8 mouse cellular contexts compared by ENCODE assay signal in genomic region chr6:82119322-82120162, GRCm38 (mm10).
DNase-seq lines count a peak whose midpoint lies in the region; ATAC-seq lines count a peak whose summit lies in the region.

No protein-coding gene starts in this region.

- no peak overlapping the region for H3K4me3 ChIP-seq in hindbrain, embryonic 13.5 days
- peak overlapping the region; percentile 40 for H3K4me3 ChIP-seq in lung, embryonic 16.5 days (ENCODE audit: low read length)

- ATAC-seq in hindbrain, embryonic 13.5 days (ENCODE audit: low FRiP score), result peak; percentile 80
- peak; percentile 93 for ATAC-seq in lung, embryonic 16.5 days (ENCODE audit: low read depth)

- no peaks in the 10 kb centered on the region for H3K36me3 ChIP-seq in hindbrain, embryonic 13.5 days
- H3K36me3 ChIP-seq in lung, embryonic 16.5 days (ENCODE audit: control insufficient read depth, insufficient read depth, low read length), result no peaks in the 10 kb centered on the region

- 0 out of 2 replicates have a peak, but pooled peaks cover 5% of the 10 kb centered on the region for H3K27me3 ChIP-seq in hindbrain, embryonic 13.5 days
- H3K27me3 ChIP-seq in lung, embryonic 16.5 days (ENCODE audit: control insufficient read depth, insufficient read depth, low read depth, low read length), result no peaks in the 10 kb centered on the region

- H3K4me2 ChIP-seq in hindbrain, embryonic 13.5 days, result peak overlapping the region; percentile 38
- H3K4me2 ChIP-seq in lung, embryonic 16.5 days (ENCODE audit: low read depth, low read length), result peak overlapping the region; percentile 49

- no peak overlapping the region for H3K27ac ChIP-seq in hindbrain, embryonic 13.5 days
- no peak overlapping the region for H3K27ac ChIP-seq in lung, embryonic 16.5 days (ENCODE audit: low read length)

- 25% methylated on average over 16 of the region's 16 CpGs for WGBS in hindbrain, embryonic 13.5 days
- 16% methylated on average over 16 of the region's 16 CpGs for WGBS in lung, embryonic 16.5 days

- DNase-seq in NIH3T3 (ENCODE audit: low read depth), result peak; percentile 81
- DNase-seq in cerebellum, adult 9-10 months, result peak; percentile 26
- peak; percentile 15 to 48 for DNase-seq in frontal cortex, postnatal 10 days (ENCODE audit: low spot score in 2 of 2)
- DNase-seq in layer of hippocampus, postnatal 14 days (ENCODE audit: low spot score in 2 of 2), result peak; percentile 65 to 70
- DNase-seq in right cerebral cortex, adult 18-20 months, result peak; percentile 24
- no peak for DNase-seq in thymus, postnatal 10 days (ENCODE audit: low spot score in 2 of 2)

- 0 out of 2 replicates have a peak overlapping the region, but pooled peaks have one; percentile 14 for H3K9ac ChIP-seq in hindbrain, embryonic 13.5 days
- peak overlapping the region; percentile 31 for H3K9ac ChIP-seq in lung, embryonic 16.5 days (ENCODE audit: low read length)

- no peaks in the 10 kb centered on the region for H3K4me1 ChIP-seq in hindbrain, embryonic 13.5 days (replicated peaks)
- H3K4me1 ChIP-seq in lung, embryonic 16.5 days (replicated peaks; ENCODE audit: control insufficient read depth, insufficient read depth, low read length), result peaks cover 6% of the 10 kb centered on the region; the same call in 1 of the 2 replicates

- no peaks in the 10 kb centered on the region for H3K9me3 ChIP-seq in hindbrain, embryonic 13.5 days
- H3K9me3 ChIP-seq in lung, embryonic 16.5 days (ENCODE audit: control insufficient read depth, low read length), result no peaks in the 10 kb centered on the region

Comparison
In these comparisons a context has a peak if more than half of its experiments do, and no peak if none do; other contexts are left out.
1. DNase-seq: peak in NIH3T3 (single experiment), cerebellum, adult 9-10 months (single experiment), frontal cortex, postnatal 10 days (2 of 2), layer of hippocampus, postnatal 14 days (2 of 2) and right cerebral cortex, adult 18-20 months (single experiment); none in thymus, postnatal 10 days (0 of 2).